Mouse (Mus musculus) bone marrow macrophage, adult 2 months (primary cell): ENCODE results near the gene Cand2. TPM values are rescaled to one million over a fixed set of nuclear protein-coding genes. Genes with fewer than 3 reads are reported as not detected.

Source experiments
- H3K27ac ChIP-seq: 2 replicates; pipeline ENCODE4 v1.5.1; 2012; ENCODE audit warnings: low read depth, low read length; ENCODE audit not compliant: insufficient read depth
- H3K4me1 ChIP-seq: 2 replicates; pipeline ENCODE4 v1.6.1; 2012; ENCODE audit warnings: low read length; ENCODE audit not compliant: control insufficient read depth, insufficient read depth
- H3K4me3 ChIP-seq: 2 replicates; pipeline ENCODE4 v1.5.1; 2012; ENCODE audit warnings: mild to moderate bottlenecking, low read length, moderate library complexity; ENCODE audit not compliant: insufficient read depth
- CTCF ChIP-seq: IDR thresholded peaks from 2 replicates; pipeline ENCODE4 v1.5.1; 2012; ENCODE audit warnings: low read depth, mild to moderate bottlenecking, low read length, moderate library complexity
- POLR2A ChIP-seq: IDR thresholded peaks from 2 replicates; pipeline ENCODE4 v1.6.1; 2012; ENCODE audit warnings: mild to moderate bottlenecking, low read depth, low read length, borderline replicate concordance
- polyA plus RNA-seq: library from polyadenylated mRNA; stranded (reverse); fragments of >200 nt; gene quantifications from 2 replicates; pipeline ENCODE4 v1.2.4, GENCODE M21; 2012; ENCODE audit not compliant: missing spikeins, insufficient read depth, insufficient read length

Cand2 gene
- polyA plus RNA-seq: 0.39 and 0.40 TPM in 2 replicates

GRCm38 (mm10) chr6:115774501-115774921 lies at the start of gene Cand2:
Gene Cand2 (plus strand): TSS chr6:115774538.
- peak within 1 kb of the TSS; percentile 60 for H3K4me3 ChIP-seq
- H3K4me1 ChIP-seq: peaks cover 2% of the 10 kb centered on the region; the same call in 1 of the 2 replicates
- H3K27ac ChIP-seq: no peak within 1 kb of the TSS
- TF ChIP-seq POLR2A (no peak), CTCF (no peak)

GRCm38 (mm10) chr6:115727108-115727507 lies 47.2 kb upstream of the Cand2 start:
- Histone ChIP-seq H3K4me3 (no peak overlapping the region), H3K4me1 (no peaks in the 10 kb centered on the region), H3K27ac (no peak overlapping the region)
- TF ChIP-seq POLR2A (no peak), CTCF (peak; percentile 64)

GRCm38 (mm10) chr6:115727570-115727969 lies 46.8 kb upstream of the Cand2 start:
- TF ChIP-seq POLR2A (no peak), CTCF (no peak)
- no peak overlapping the region for H3K27ac ChIP-seq
- H3K4me1 ChIP-seq: no peaks in the 10 kb centered on the region
- H3K4me3 ChIP-seq: no peak overlapping the region

GRCm38 (mm10) chr6:115730560-115731342 lies 43.6 kb upstream of the Cand2 start:
- TF ChIP-seq CTCF: no peak
- no peak for TF ChIP-seq POLR2A
- Histone ChIP-seq H3K4me3 (no peak overlapping the region), H3K27ac (no peak overlapping the region), H3K4me1 (no peaks in the 10 kb centered on the region)

GRCm38 (mm10) chr6:115732341-115732928 lies 41.9 kb upstream of the Cand2 start:
- TF ChIP-seq CTCF (no peak), POLR2A (no peak)
- Histone ChIP-seq H3K4me3 (no peak overlapping the region), H3K27ac (no peak overlapping the region), H3K4me1 (no peaks in the 10 kb centered on the region)

GRCm38 (mm10) chr6:115734909-115735308 lies 39.4 kb upstream of the Cand2 start:
- Histone ChIP-seq H3K4me1 (no peaks in the 10 kb centered on the region), H3K27ac (no peak overlapping the region), H3K4me3 (no peak overlapping the region)
- TF ChIP-seq POLR2A (no peak), CTCF (peak; percentile 57; the same call in 1 of the 2 replicates)

- H3K27ac ChIP-seq: no peak overlapping the region
- peaks cover 5% of the 10 kb centered on the region; the same call in 1 of the 2 replicates for H3K4me1 ChIP-seq
- TF ChIP-seq POLR2A: no peak
- TF ChIP-seq CTCF: no peak
- no peak overlapping the region for H3K4me3 ChIP-seq
Measured at GRCm38 (mm10) chr6:115739056-115739455, 35.3 kb upstream of the Cand2 start.

GRCm38 (mm10) chr6:115743569-115743968 lies 30.8 kb upstream of the Cand2 start:
- Histone ChIP-seq H3K27ac (no peak overlapping the region), H3K4me1 (peaks cover 5% of the 10 kb centered on the region; the same call in 1 of the 2 replicates), H3K4me3 (no peak overlapping the region)
- TF ChIP-seq CTCF (no peak), POLR2A (no peak)

GRCm38 (mm10) chr6:115746326-115746725 lies 28.0 kb upstream of the Cand2 start:
- H3K4me3 ChIP-seq: no peak overlapping the region
- no peak overlapping the region for H3K27ac ChIP-seq
- peaks cover 5% of the 10 kb centered on the region; the same call in 1 of the 2 replicates for H3K4me1 ChIP-seq
- TF ChIP-seq POLR2A (no peak), CTCF (no peak)

GRCm38 (mm10) chr6:115755536-115755935 lies 18.8 kb upstream of the Cand2 start:
- H3K27ac ChIP-seq: no peak overlapping the region
- H3K4me3 ChIP-seq: no peak overlapping the region
- no peak for TF ChIP-seq CTCF
- no peak for TF ChIP-seq POLR2A
- peaks cover 14% of the 10 kb centered on the region for H3K4me1 ChIP-seq
